Mouse (Mus musculus): ENCODE measurements around the gene Sh2d6. TPM values are rescaled to one million over a fixed set of nuclear protein-coding genes. Genes with fewer than 3 reads are reported as not detected.
A peak's percentile ranks its signal among the peaks of the same experiment; 100 is the strongest.

Gene Sh2d6
- total RNA-seq (2021) = under 1 TPM in 1 of 2 experiments, not detected in 1; 0.29 TPM
- long read RNA-seq, experiment 1 = 0 reads
- long read RNA-seq, experiment 2 = 0 reads

- intact Hi-C loops (cut with DNase I) = no loop called here
- no peak for DNase-seq
Measured at GRCm38 (mm10) chr6:72521607-72522006, at the start of gene Sh2d6. Gene Sh2d6 (minus strand): TSS chr6:72521707.

GRCm38 (mm10) chr6:72570644-72571397 is 49.3 kb upstream of the Sh2d6 start:
- peak in 1 of 2 experiments; percentile 40 for DNase-seq
- intact Hi-C loops (cut with DNase I) = no loop called here

GRCm38 (mm10) chr6:72568736-72569135 is 47.2 kb upstream of the Sh2d6 start:
- intact Hi-C loops (cut with DNase I) = no loop called here
- no peak for DNase-seq

GRCm38 (mm10) chr6:72567508-72567907 is 46.0 kb upstream of the Sh2d6 start:
- no peak for DNase-seq
- intact Hi-C loops (cut with DNase I) = no loop called here

- DNase-seq = peak; percentile 87 to 93
- intact Hi-C loops (cut with DNase I) = loop anchor here (1.0 kb wide), 2 partner anchors 31 to 139 kb away; no protein-coding TSS in a partner anchor
Measured at GRCm38 (mm10) chr6:72566044-72566443, 44.5 kb upstream of the Sh2d6 start.

- intact Hi-C loops (cut with DNase I) = no loop called here
- no peak for DNase-seq
Measured at GRCm38 (mm10) chr6:72565506-72565905, 44.0 kb upstream of the Sh2d6 start.

GRCm38 (mm10) chr6:72562894-72563293 is 41.4 kb upstream of the Sh2d6 start:
- intact Hi-C loops (cut with DNase I) = no loop called here
- DNase-seq = no peak

- no peak for DNase-seq
- intact Hi-C loops (cut with DNase I) = no loop called here
Measured at GRCm38 (mm10) chr6:72562486-72562885, 41.0 kb upstream of the Sh2d6 start.

GRCm38 (mm10) chr6:72560801-72561200 is 39.3 kb upstream of the Sh2d6 start:
- DNase-seq = no peak
- intact Hi-C loops (cut with DNase I) = no loop called here

- intact Hi-C loops (cut with DNase I) = no loop called here
- no peak for DNase-seq
Measured at GRCm38 (mm10) chr6:72553079-72553412, 31.5 kb upstream of the Sh2d6 start.

GRCm38 (mm10) chr6:72552171-72553078 is 30.9 kb upstream of the Sh2d6 start:
- intact Hi-C loops (cut with DNase I) = no loop called here
- DNase-seq = peak; percentile 72 to 75

GRCm38 (mm10) chr6:72550503-72551100 is 29.1 kb upstream of the Sh2d6 start:
- no peak for DNase-seq
- intact Hi-C loops (cut with DNase I) = no loop called here

- intact Hi-C loops (cut with DNase I) = no loop called here
- no peak for DNase-seq
Measured at GRCm38 (mm10) chr6:72550025-72550424, 28.5 kb upstream of the Sh2d6 start.

- intact Hi-C loops (cut with DNase I) = no loop called here
- peak; percentile 51 to 57 for DNase-seq
Measured at GRCm38 (mm10) chr6:72549041-72549580, 27.6 kb upstream of the Sh2d6 start.

GRCm38 (mm10) chr6:72547862-72548261 is 26.4 kb upstream of the Sh2d6 start:
- DNase-seq = no peak
- intact Hi-C loops (cut with DNase I) = no loop called here

- DNase-seq = no peak
- intact Hi-C loops (cut with DNase I) = no loop called here
Measured at GRCm38 (mm10) chr6:72547121-72547520, 25.6 kb upstream of the Sh2d6 start.

GRCm38 (mm10) chr6:72545377-72545776 is 23.9 kb upstream of the Sh2d6 start:
- intact Hi-C loops (cut with DNase I) = no loop called here
- no peak for DNase-seq

- intact Hi-C loops (cut with DNase I) = no loop called here
- peak; percentile 51 to 58 for DNase-seq
Measured at GRCm38 (mm10) chr6:72544283-72544987, 22.9 kb upstream of the Sh2d6 start, which contains the start of gene Capg. Gene Capg (plus strand): TSS chr6:72544391.

- intact Hi-C loops (cut with DNase I) = no loop called here
- DNase-seq = no peak
Measured at GRCm38 (mm10) chr6:72543265-72543850, 21.9 kb upstream of the Sh2d6 start.

GRCm38 (mm10) chr6:72538562-72539031 is 17.1 kb upstream of the Sh2d6 start:
- intact Hi-C loops (cut with DNase I) = no loop called here
- DNase-seq = peak; percentile 74 to 82
